In genomic region chr7:119769895-119770294, GRCm38 (mm10) we compare ENCODE assay signal across 26 mouse cellular contexts. TPM values are rescaled to one million over a fixed set of nuclear protein-coding genes. Genes with fewer than 3 reads are reported as not detected.
"Had no signal": no experiment of that assay in that cellular context is flagged by ENCODE, and none has a peak within 500 bp of the region (broad histone marks: within the 10 kb centered on the region; RNA-seq: fewer than 3 reads in every experiment).

No protein-coding gene starts in this region.

- DNase-seq: kidney, adult 8-10 months; kidney, postnatal 10 days; kidney, postnatal 36 days; layer of hippocampus, postnatal 36 days; liver, embryonic 13.5 days; lung, adult 2 months; lung, postnatal 14 days; lung, postnatal 4 days; midbrain, embryonic 14.5 days; right cerebral cortex, adult 18-20 months; right cerebral cortex, postnatal 14 days; right cerebral cortex, postnatal 4 days; spleen, adult 18-20 months; thymus, adult 18-20 months; thymus, postnatal 36 days had no signal

- H3K4me3 ChIP-seq: kidney, embryonic 15.5 days; left cerebral cortex, adult 2 months; liver, embryonic 13.5 days; neural tube, embryonic 12.5 days; neural tube, embryonic 15.5 days had no signal

- H3K4me2 ChIP-seq: kidney, embryonic 15.5 days; liver, embryonic 13.5 days; midbrain, embryonic 11.5 days; neural tube, embryonic 12.5 days; neural tube, embryonic 15.5 days had no signal

- H3K4me1 ChIP-seq: kidney, embryonic 15.5 days; neural tube, embryonic 12.5 days; neural tube, embryonic 15.5 days had no signal

- H3K9me3 ChIP-seq: kidney, embryonic 15.5 days; liver, embryonic 13.5 days; neural tube, embryonic 12.5 days; neural tube, embryonic 15.5 days had no signal

- H3K27ac ChIP-seq: kidney, embryonic 15.5 days; left cerebral cortex, adult 2 months; liver, embryonic 13.5 days; neural tube, embryonic 12.5 days; neural tube, embryonic 15.5 days had no signal

- H3K36me3 ChIP-seq: kidney, embryonic 15.5 days; liver, embryonic 13.5 days; neural tube, embryonic 12.5 days; neural tube, embryonic 15.5 days had no signal

- H3K27me3 ChIP-seq: kidney, embryonic 15.5 days; liver, embryonic 13.5 days; neural tube, embryonic 12.5 days; neural tube, embryonic 15.5 days had no signal

- H3K9ac ChIP-seq: kidney, embryonic 15.5 days; liver, embryonic 13.5 days; neural tube, embryonic 12.5 days; neural tube, embryonic 15.5 days had no signal

RNA-seq across cellular contexts. Expression of gene Acsm3, which starts 9.2 kb away (rescaled TPM):
- total RNA-seq: layer of hippocampus, adult 8-10 months; layer of hippocampus, postnatal 10 days; layer of hippocampus, postnatal 36 days; left cerebral cortex, adult 2 months; left cerebral cortex, postnatal 10 days; left cerebral cortex, postnatal 36 days; megakaryocyte progenitor cell, adult 5-6 weeks; megakaryocyte-erythroid progenitor cell, adult 5-6 weeks had no signal
- polyA plus RNA-seq: neural tube, embryonic 15.5 days had no signal
